Mouse (Mus musculus) heart, postnatal 0 days (tissue): ENCODE data around the gene Mphosph9.

ENCODE experiments used
- CTCF ChIP-seq: IDR thresholded peaks from 2 replicates; pipeline ENCODE4 v1.5.1; 2016; ENCODE audit warnings: antibody characterized with exemption, control low read depth, low read depth
- EP300 ChIP-seq: IDR thresholded peaks from 2 replicates; pipeline ENCODE4 v1.6.1; 2016; ENCODE audit warnings: antibody characterized with exemption, low read depth

GRCm38 (mm10) chr5:124215647-124216046 is 112.1 kb downstream of the Mphosph9 start:
- no peak for TF ChIP-seq CTCF
- TF ChIP-seq EP300, result no peak
